Mouse (Mus musculus): ENCODE measurements around the gene Banp. TPM values are rescaled to one million over a fixed set of nuclear protein-coding genes. Genes with fewer than 3 reads are reported as not detected.

Banp gene
- polyA plus RNA-seq, 1 experiment from 2014 or later: 39.5 TPM

GRCm38 (mm10) chr8:121952122-121952521, 2.6 kb downstream of the Banp start:
- no peak for ATAC-seq (ENCODE audit: low FRiP score, low TSS enrichment)
- no peak overlapping the region for H3K27ac ChIP-seq (ENCODE audit: low read depth, low read length)
- H3K4me2 ChIP-seq (replicated peaks; ENCODE audit: low read depth, low read length): peak overlapping the region; percentile 88
- H3K36me3 ChIP-seq (ENCODE audit: control insufficient read depth, insufficient read depth, low read length): peaks cover 28% of the 10 kb centered on the region
- no peaks in the 10 kb centered on the region for H3K27me3 ChIP-seq (ENCODE audit: control insufficient read depth, insufficient read depth, low read length)
- H3K9me3 ChIP-seq (ENCODE audit: control insufficient read depth, low read length): no peaks in the 10 kb centered on the region
- H3K4me1 ChIP-seq (ENCODE audit: control insufficient read depth, insufficient read depth, low read length): peaks cover 52% of the 10 kb centered on the region
- peak overlapping the region; percentile 100; the same call in 1 of the 2 replicates for H3K9ac ChIP-seq (ENCODE audit: low read depth, low read length)
- H3K4me3 ChIP-seq (ENCODE audit: low read length): peak overlapping the region; percentile 95; the same call in 1 of the 2 replicates

GRCm38 (mm10) chr8:121952800-121953199, 3.2 kb downstream of the Banp start:
- Histone ChIP-seq H3K27ac (ENCODE audit: low read depth, low read length) (no peak overlapping the region), H3K9ac (ENCODE audit: low read depth, low read length) (no peak overlapping the region), H3K4me1 (ENCODE audit: control insufficient read depth, insufficient read depth, low read length) (peaks cover 46% of the 10 kb centered on the region), H3K4me3 (ENCODE audit: low read length) (no peak overlapping the region), H3K27me3 (ENCODE audit: control insufficient read depth, insufficient read depth, low read length) (no peaks in the 10 kb centered on the region), H3K9me3 (ENCODE audit: control insufficient read depth, low read length) (no peaks in the 10 kb centered on the region), H3K36me3 (ENCODE audit: control insufficient read depth, insufficient read depth, low read length) (peaks cover 28% of the 10 kb centered on the region), H3K4me2 (replicated peaks; ENCODE audit: low read depth, low read length) (no peak overlapping the region)
- ATAC-seq (ENCODE audit: low FRiP score, low TSS enrichment): no peak
- 65% methylated on average over 7 of the region's 7 CpGs for WGBS

- no peak overlapping the region for H3K4me2 ChIP-seq (replicated peaks; ENCODE audit: low read depth, low read length)
- no peaks in the 10 kb centered on the region for H3K9me3 ChIP-seq (ENCODE audit: control insufficient read depth, low read length)
- peaks cover 35% of the 10 kb centered on the region for H3K4me1 ChIP-seq (ENCODE audit: control insufficient read depth, insufficient read depth, low read length)
- no peaks in the 10 kb centered on the region for H3K27me3 ChIP-seq (ENCODE audit: control insufficient read depth, insufficient read depth, low read length)
- H3K9ac ChIP-seq (ENCODE audit: low read depth, low read length): no peak overlapping the region
- H3K4me3 ChIP-seq (ENCODE audit: low read length): no peak overlapping the region
- H3K27ac ChIP-seq (ENCODE audit: low read depth, low read length): no peak overlapping the region
- H3K36me3 ChIP-seq (ENCODE audit: control insufficient read depth, insufficient read depth, low read length): peaks cover 28% of the 10 kb centered on the region
- WGBS: 52% methylated on average over 3 of the region's 3 CpGs
- no peak for ATAC-seq (ENCODE audit: low FRiP score, low TSS enrichment)
These were observed 4.4 kb downstream of the Banp start for GRCm38 (mm10) chr8:121953821-121954545.

- no peaks in the 10 kb centered on the region for H3K27me3 ChIP-seq (ENCODE audit: control insufficient read depth, insufficient read depth, low read length)
- WGBS: 71% methylated on average over 10 of the region's 10 CpGs
These were observed 5.5 kb downstream of the Banp start for GRCm38 (mm10) chr8:121954981-121955555.

GRCm38 (mm10) chr8:121955825-121956500, 6.4 kb downstream of the Banp start:
- peaks cover 28% of the 10 kb centered on the region for H3K36me3 ChIP-seq (ENCODE audit: control insufficient read depth, insufficient read depth, low read length)
- no peak overlapping the region for H3K4me2 ChIP-seq (replicated peaks; ENCODE audit: low read depth, low read length)
- ATAC-seq (ENCODE audit: low FRiP score, low TSS enrichment): no peak
- no peaks in the 10 kb centered on the region for H3K27me3 ChIP-seq (ENCODE audit: control insufficient read depth, insufficient read depth, low read length)
- H3K4me1 ChIP-seq (ENCODE audit: control insufficient read depth, insufficient read depth, low read length): peaks cover 31% of the 10 kb centered on the region
- no peaks in the 10 kb centered on the region for H3K9me3 ChIP-seq (ENCODE audit: control insufficient read depth, low read length)
- no peak overlapping the region for H3K27ac ChIP-seq (ENCODE audit: low read depth, low read length)
- 55% methylated on average over 1 of the region's 1 CpGs for WGBS
- no peak overlapping the region for H3K4me3 ChIP-seq (ENCODE audit: low read length)
- H3K9ac ChIP-seq (ENCODE audit: low read depth, low read length): no peak overlapping the region

More at GRCm38 (mm10) chr8:121954981-121955555, 5.5 kb downstream of the Banp start:
- H3K27ac ChIP-seq (ENCODE audit: low read depth, low read length): no peak overlapping the region
- H3K4me3 ChIP-seq (ENCODE audit: low read length): no peak overlapping the region
- H3K9ac ChIP-seq (ENCODE audit: low read depth, low read length): no peak overlapping the region
- H3K4me1 ChIP-seq (ENCODE audit: control insufficient read depth, insufficient read depth, low read length): peaks cover 31% of the 10 kb centered on the region
- ATAC-seq (ENCODE audit: low FRiP score, low TSS enrichment): no peak
- H3K4me2 ChIP-seq (replicated peaks; ENCODE audit: low read depth, low read length): no peak overlapping the region
- no peaks in the 10 kb centered on the region for H3K9me3 ChIP-seq (ENCODE audit: control insufficient read depth, low read length)
- H3K36me3 ChIP-seq (ENCODE audit: control insufficient read depth, insufficient read depth, low read length): peaks cover 28% of the 10 kb centered on the region

- Histone ChIP-seq H3K4me3 (ENCODE audit: low read length) (no peak overlapping the region), H3K27me3 (ENCODE audit: control insufficient read depth, insufficient read depth, low read length) (no peaks in the 10 kb centered on the region), H3K9me3 (ENCODE audit: control insufficient read depth, low read length) (no peaks in the 10 kb centered on the region), H3K9ac (ENCODE audit: low read depth, low read length) (no peak overlapping the region), H3K4me1 (ENCODE audit: control insufficient read depth, insufficient read depth, low read length) (peaks cover 10% of the 10 kb centered on the region), H3K27ac (ENCODE audit: low read depth, low read length) (no peak overlapping the region), H3K4me2 (replicated peaks; ENCODE audit: low read depth, low read length) (no peak overlapping the region), H3K36me3 (ENCODE audit: control insufficient read depth, insufficient read depth, low read length) (peaks cover 26% of the 10 kb centered on the region)
- WGBS: 100% methylated on average over 1 of the region's 1 CpGs
- ATAC-seq (ENCODE audit: low FRiP score, low TSS enrichment): no peak
These were observed 8.8 kb downstream of the Banp start for GRCm38 (mm10) chr8:121958395-121958794.

GRCm38 (mm10) chr8:121962892-121963291, 13.3 kb downstream of the Banp start:
- Histone ChIP-seq H3K9ac (ENCODE audit: low read depth, low read length) (no peak overlapping the region), H3K27ac (ENCODE audit: low read depth, low read length) (no peak overlapping the region), H3K9me3 (ENCODE audit: control insufficient read depth, low read length) (no peaks in the 10 kb centered on the region), H3K4me2 (replicated peaks; ENCODE audit: low read depth, low read length) (no peak overlapping the region), H3K4me1 (ENCODE audit: control insufficient read depth, insufficient read depth, low read length) (peaks cover 19% of the 10 kb centered on the region), H3K4me3 (ENCODE audit: low read length) (no peak overlapping the region), H3K27me3 (ENCODE audit: control insufficient read depth, insufficient read depth, low read length) (no peaks in the 10 kb centered on the region), H3K36me3 (ENCODE audit: control insufficient read depth, insufficient read depth, low read length) (no peaks in the 10 kb centered on the region; the same call in 1 of the 2 replicates)
- 76% methylated on average over 3 of the region's 3 CpGs for WGBS
- no peak for ATAC-seq (ENCODE audit: low FRiP score, low TSS enrichment)

GRCm38 (mm10) chr8:121964716-121965512, 15.4 kb downstream of the Banp start:
- no peak overlapping the region for H3K27ac ChIP-seq (ENCODE audit: low read depth, low read length)
- 86% methylated on average over 8 of the region's 8 CpGs for WGBS

More at GRCm38 (mm10) chr8:121964716-121965512, 15.4 kb downstream of the Banp start:
- Histone ChIP-seq H3K9me3 (ENCODE audit: control insufficient read depth, low read length) (no peaks in the 10 kb centered on the region), H3K4me3 (ENCODE audit: low read length) (no peak overlapping the region), H3K9ac (ENCODE audit: low read depth, low read length) (no peak overlapping the region), H3K4me1 (ENCODE audit: control insufficient read depth, insufficient read depth, low read length) (peaks cover 28% of the 10 kb centered on the region), H3K36me3 (ENCODE audit: control insufficient read depth, insufficient read depth, low read length) (no peaks in the 10 kb centered on the region), H3K27me3 (ENCODE audit: control insufficient read depth, insufficient read depth, low read length) (no peaks in the 10 kb centered on the region), H3K4me2 (replicated peaks; ENCODE audit: low read depth, low read length) (no peak overlapping the region)
- no peak for ATAC-seq (ENCODE audit: low FRiP score, low TSS enrichment)

Measured in kidney, embryonic 14.5 days (tissue).